Mouse (Mus musculus): Measurements from ENCODE around the gene Hoga1. TPM values are rescaled to one million over a fixed set of nuclear protein-coding genes. Genes with fewer than 3 reads are reported as not detected.

Gene Hoga1
- 1.1 and 1.2 TPM in 2 replicates for polyA plus RNA-seq (2014; fragmentation: Nextera tagmentation; extraction: Ambion mirVana)

- H3K9ac ChIP-seq (replicated peaks; ENCODE audit: low read length) = peak within 1 kb of the TSS; percentile 39
- no peak within 1 kb of the TSS for H3K27ac ChIP-seq (replicated peaks; ENCODE audit: low read depth, low read length)
- peak within 1 kb of the TSS; percentile 26 for H3K4me3 ChIP-seq (ENCODE audit: low read depth, low read length)
Measured at GRCm38 (mm10) chr19:42045269-42046102, at the start of gene Hoga1. Gene Hoga1 (plus strand): TSS chr19:42045610.

GRCm38 (mm10) chr19:41997090-41997489 is 48.3 kb upstream of the Hoga1 start:
- Histone ChIP-seq H3K27me3 (ENCODE audit: control insufficient read depth, insufficient read depth, low read length) (no peaks in the 10 kb centered on the region), H3K4me2 (ENCODE audit: low read depth, low read length) (no peak overlapping the region)

More at GRCm38 (mm10) chr19:42045269-42046102, at the start of gene Hoga1:
- Histone ChIP-seq H3K36me3 (replicated peaks; ENCODE audit: control insufficient read depth, insufficient read depth, low read depth, low read length) (no peaks in the 10 kb centered on the region), H3K4me2 (ENCODE audit: low read depth, low read length) (peak within 1 kb of the TSS; percentile 45), H3K9me3 (replicated peaks; ENCODE audit: control insufficient read depth, low read length) (no peaks in the 10 kb centered on the region), H3K27me3 (ENCODE audit: control insufficient read depth, insufficient read depth, low read length) (no peaks in the 10 kb centered on the region), H3K4me1 (ENCODE audit: control insufficient read depth, insufficient read depth, low read length) (no peaks in the 10 kb centered on the region)
- 26% methylated on average over 23 of the region's 23 CpGs for WGBS
- ATAC-seq (replicated peaks; ENCODE audit: insufficient number of reproducible peaks, low FRiP score, low TSS enrichment, low read depth) (peak; percentile 89), DNase-seq (ENCODE audit: low spot score) (peak; percentile 85)

DNA sequence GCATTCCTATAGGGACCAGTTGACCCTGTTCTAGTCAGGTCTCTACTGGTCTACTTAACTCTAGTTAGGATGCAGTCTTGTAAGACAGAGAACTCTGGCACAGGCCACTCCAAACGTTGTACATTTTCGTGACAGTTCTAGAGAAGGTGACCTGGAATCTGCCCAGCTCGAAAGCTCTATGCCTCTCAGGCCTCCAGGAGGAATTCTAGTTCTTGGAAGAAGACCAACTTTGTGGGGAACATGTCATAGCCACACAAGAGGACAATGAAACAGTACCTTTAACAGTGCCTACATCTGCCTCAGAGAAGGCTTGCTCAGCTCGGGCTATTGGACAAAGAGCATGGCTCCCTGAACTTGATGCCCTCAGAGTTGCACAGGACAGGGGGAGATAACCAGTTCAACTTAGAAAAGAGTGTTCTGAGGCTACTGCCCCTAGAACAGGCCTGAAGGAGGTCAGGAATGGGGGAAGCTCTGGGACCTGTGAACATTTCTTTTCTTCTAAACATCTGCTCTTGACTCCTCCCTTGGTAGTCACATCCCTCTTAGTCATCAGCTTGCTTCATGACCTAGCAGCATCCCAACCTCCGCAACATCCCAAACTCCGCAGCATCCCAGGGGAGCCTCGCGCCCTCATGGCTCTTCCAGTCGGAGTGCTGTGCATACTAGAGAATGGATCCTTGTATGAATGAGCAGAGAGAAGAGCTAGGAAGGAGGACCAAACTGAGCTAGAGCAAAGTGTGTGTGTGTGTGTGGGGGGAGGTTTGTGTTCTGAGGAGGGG is 46.5 kb upstream of the Hoga1 start:
- H3K27ac ChIP-seq (replicated peaks; ENCODE audit: low read depth, low read length) = no peak overlapping the region
- ATAC-seq (replicated peaks; ENCODE audit: insufficient number of reproducible peaks, low FRiP score, low TSS enrichment, low read depth) (no peak), DNase-seq (ENCODE audit: low spot score) (no peak)
- 91% methylated on average over 9 of the region's 9 CpGs for WGBS
- H3K4me2 ChIP-seq (ENCODE audit: low read depth, low read length) = no peak overlapping the region
- no peak overlapping the region for H3K4me3 ChIP-seq (ENCODE audit: low read depth, low read length)
- H3K36me3 ChIP-seq (replicated peaks; ENCODE audit: control insufficient read depth, insufficient read depth, low read depth, low read length) = no peaks in the 10 kb centered on the region
- H3K9ac ChIP-seq (replicated peaks; ENCODE audit: low read length) = no peak overlapping the region
- peaks cover 4% of the 10 kb centered on the region; the same call in 1 of the 2 replicates for H3K4me1 ChIP-seq (ENCODE audit: control insufficient read depth, insufficient read depth, low read length)
- H3K27me3 ChIP-seq (ENCODE audit: control insufficient read depth, insufficient read depth, low read length) = no peaks in the 10 kb centered on the region
- no peaks in the 10 kb centered on the region for H3K9me3 ChIP-seq (replicated peaks; ENCODE audit: control insufficient read depth, low read length)

More at GRCm38 (mm10) chr19:41997090-41997489, 48.3 kb upstream of the Hoga1 start:
- no peaks in the 10 kb centered on the region for H3K36me3 ChIP-seq (replicated peaks; ENCODE audit: control insufficient read depth, insufficient read depth, low read depth, low read length)
- no peak overlapping the region for H3K27ac ChIP-seq (replicated peaks; ENCODE audit: low read depth, low read length)
- no peak for ATAC-seq (replicated peaks; ENCODE audit: insufficient number of reproducible peaks, low FRiP score, low TSS enrichment, low read depth)
- no peaks in the 10 kb centered on the region for H3K9me3 ChIP-seq (replicated peaks; ENCODE audit: control insufficient read depth, low read length)
- peaks cover 4% of the 10 kb centered on the region; the same call in 1 of the 2 replicates for H3K4me1 ChIP-seq (ENCODE audit: control insufficient read depth, insufficient read depth, low read length)
- 83% methylated on average over 10 of the region's 10 CpGs for WGBS
- DNase-seq (ENCODE audit: low spot score) = no peak
- H3K9ac ChIP-seq (replicated peaks; ENCODE audit: low read length) = no peak overlapping the region
- no peak overlapping the region for H3K4me3 ChIP-seq (ENCODE audit: low read depth, low read length)

DNA sequence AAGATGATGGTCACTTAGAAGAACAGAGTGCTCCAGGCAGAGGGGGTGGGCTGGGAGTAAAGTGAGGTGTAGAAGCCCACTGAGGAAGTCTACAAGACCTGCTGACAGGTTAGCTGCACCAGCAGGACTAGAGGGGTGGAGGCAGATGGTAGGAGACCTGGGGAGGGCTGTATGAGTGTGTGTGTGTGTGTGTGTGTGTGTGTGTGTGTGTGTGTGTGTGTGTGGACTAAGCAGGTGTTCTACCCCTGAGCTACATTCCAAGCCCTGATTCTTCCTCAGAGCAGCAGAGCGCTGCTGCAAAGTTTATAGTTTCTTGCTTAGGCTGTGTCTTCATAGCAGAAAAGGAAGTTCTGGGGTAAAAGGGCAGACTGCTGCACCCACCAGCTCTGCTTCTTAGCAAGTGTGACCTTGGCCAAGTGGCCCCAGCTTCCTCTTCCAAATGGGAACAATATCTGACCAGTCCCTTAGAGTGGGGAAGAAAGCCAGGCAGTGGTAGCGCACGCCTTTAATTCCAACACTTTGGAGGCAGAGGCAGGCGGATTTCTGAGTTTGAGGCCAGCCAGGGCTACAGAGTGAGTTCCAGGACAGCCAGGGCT is 45.6 kb upstream of the Hoga1 start:
- DNase-seq (ENCODE audit: low spot score) (no peak), ATAC-seq (replicated peaks; ENCODE audit: insufficient number of reproducible peaks, low FRiP score, low TSS enrichment, low read depth) (no peak)
- no peaks in the 10 kb centered on the region for H3K36me3 ChIP-seq (replicated peaks; ENCODE audit: control insufficient read depth, insufficient read depth, low read depth, low read length)
- no peak overlapping the region; the same call in 1 of the 2 replicates for H3K27ac ChIP-seq (replicated peaks; ENCODE audit: low read depth, low read length)
- WGBS = 87% methylated on average over 4 of the region's 4 CpGs
- H3K4me1 ChIP-seq (ENCODE audit: control insufficient read depth, insufficient read depth, low read length) = peaks cover 4% of the 10 kb centered on the region; the same call in 1 of the 2 replicates
- H3K9me3 ChIP-seq (replicated peaks; ENCODE audit: control insufficient read depth, low read length) = no peaks in the 10 kb centered on the region
- H3K4me2 ChIP-seq (ENCODE audit: low read depth, low read length) = no peak overlapping the region
- H3K4me3 ChIP-seq (ENCODE audit: low read depth, low read length) = no peak overlapping the region
- no peak overlapping the region for H3K9ac ChIP-seq (replicated peaks; ENCODE audit: low read length)
- H3K27me3 ChIP-seq (ENCODE audit: control insufficient read depth, insufficient read depth, low read length) = no peaks in the 10 kb centered on the region

GRCm38 (mm10) chr19:42000446-42000958 is 44.9 kb upstream of the Hoga1 start:
- DNase-seq (ENCODE audit: low spot score) = peak; percentile 58
- ATAC-seq (replicated peaks; ENCODE audit: insufficient number of reproducible peaks, low FRiP score, low TSS enrichment, low read depth) = no peak
- Histone ChIP-seq H3K9ac (replicated peaks; ENCODE audit: low read length) (no peak overlapping the region), H3K4me2 (ENCODE audit: low read depth, low read length) (no peak overlapping the region), H3K27me3 (ENCODE audit: control insufficient read depth, insufficient read depth, low read length) (no peaks in the 10 kb centered on the region), H3K4me3 (ENCODE audit: low read depth, low read length) (no peak overlapping the region), H3K4me1 (ENCODE audit: control insufficient read depth, insufficient read depth, low read length) (peaks cover 4% of the 10 kb centered on the region; the same call in 1 of the 2 replicates), H3K36me3 (replicated peaks; ENCODE audit: control insufficient read depth, insufficient read depth, low read depth, low read length) (no peaks in the 10 kb centered on the region), H3K9me3 (replicated peaks; ENCODE audit: control insufficient read depth, low read length) (no peaks in the 10 kb centered on the region), H3K27ac (replicated peaks; ENCODE audit: low read depth, low read length) (peak overlapping the region; percentile 21; the same call in 1 of the 2 replicates)
- WGBS = 33% methylated on average over 4 of the region's 4 CpGs

GRCm38 (mm10) chr19:42001253-42001980 is 44.0 kb upstream of the Hoga1 start:
- ATAC-seq (replicated peaks; ENCODE audit: insufficient number of reproducible peaks, low FRiP score, low TSS enrichment, low read depth) (no peak), DNase-seq (ENCODE audit: low spot score) (no peak)
- Histone ChIP-seq H3K36me3 (replicated peaks; ENCODE audit: control insufficient read depth, insufficient read depth, low read depth, low read length) (no peaks in the 10 kb centered on the region), H3K27me3 (ENCODE audit: control insufficient read depth, insufficient read depth, low read length) (no peaks in the 10 kb centered on the region), H3K9me3 (replicated peaks; ENCODE audit: control insufficient read depth, low read length) (no peaks in the 10 kb centered on the region), H3K4me3 (ENCODE audit: low read depth, low read length) (no peak overlapping the region), H3K4me2 (ENCODE audit: low read depth, low read length) (no peak overlapping the region), H3K27ac (replicated peaks; ENCODE audit: low read depth, low read length) (no peak overlapping the region), H3K9ac (replicated peaks; ENCODE audit: low read length) (no peak overlapping the region), H3K4me1 (ENCODE audit: control insufficient read depth, insufficient read depth, low read length) (no peaks in the 10 kb centered on the region; the same call in 1 of the 2 replicates)
- WGBS = 90% methylated on average over 12 of the region's 12 CpGs

- Histone ChIP-seq H3K4me3 (ENCODE audit: low read depth, low read length) (no peak overlapping the region), H3K9me3 (replicated peaks; ENCODE audit: control insufficient read depth, low read length) (no peaks in the 10 kb centered on the region), H3K4me1 (ENCODE audit: control insufficient read depth, insufficient read depth, low read length) (no peaks in the 10 kb centered on the region; the same call in 1 of the 2 replicates), H3K4me2 (ENCODE audit: low read depth, low read length) (no peak overlapping the region), H3K9ac (replicated peaks; ENCODE audit: low read length) (no peak overlapping the region), H3K36me3 (replicated peaks; ENCODE audit: control insufficient read depth, insufficient read depth, low read depth, low read length) (no peaks in the 10 kb centered on the region), H3K27me3 (ENCODE audit: control insufficient read depth, insufficient read depth, low read length) (no peaks in the 10 kb centered on the region), H3K27ac (replicated peaks; ENCODE audit: low read depth, low read length) (no peak overlapping the region)
- DNase-seq (ENCODE audit: low spot score) (no peak), ATAC-seq (replicated peaks; ENCODE audit: insufficient number of reproducible peaks, low FRiP score, low TSS enrichment, low read depth) (no peak)
- 78% methylated on average over 6 of the region's 6 CpGs for WGBS
Measured at GRCm38 (mm10) chr19:42004258-42004657, 41.2 kb upstream of the Hoga1 start.
